Mouse (Mus musculus) heart, adult 2 months (tissue): ENCODE measurements around the gene Prim1.

Experiments used
- CTCF ChIP-seq: fragments of 200-600 bp; IDR thresholded peaks from 2 replicates; pipeline ENCODE4 v1.8.1; 2022; ENCODE audit warnings: antibody characterized with exemption, mild to moderate bottlenecking, moderate library complexity
- EP300 ChIP-seq: fragments of 200-500 bp; IDR thresholded peaks from 2 replicates; pipeline ENCODE4 v1.6.1; 2011; ENCODE audit warnings: low read depth, low read length, control low read depth; ENCODE audit not compliant: insufficient read depth
- POLR2A ChIP-seq: fragments of 200-500 bp; IDR thresholded peaks from 2 replicates; pipeline ENCODE4 v1.6.1; 2011; ENCODE audit warnings: mild to moderate bottlenecking, low read depth, low read length, control low read depth; ENCODE audit not compliant: insufficient read depth

- TF ChIP-seq CTCF (no peak), POLR2A (no peak), EP300 (no peak)
These were observed 34.8 kb downstream of the Prim1 start for GRCm38 (mm10) chr10:128049741-128050140.
